Comparison of ENCODE assay signal across 27 mouse cellular contexts in the genomic region with DNA sequence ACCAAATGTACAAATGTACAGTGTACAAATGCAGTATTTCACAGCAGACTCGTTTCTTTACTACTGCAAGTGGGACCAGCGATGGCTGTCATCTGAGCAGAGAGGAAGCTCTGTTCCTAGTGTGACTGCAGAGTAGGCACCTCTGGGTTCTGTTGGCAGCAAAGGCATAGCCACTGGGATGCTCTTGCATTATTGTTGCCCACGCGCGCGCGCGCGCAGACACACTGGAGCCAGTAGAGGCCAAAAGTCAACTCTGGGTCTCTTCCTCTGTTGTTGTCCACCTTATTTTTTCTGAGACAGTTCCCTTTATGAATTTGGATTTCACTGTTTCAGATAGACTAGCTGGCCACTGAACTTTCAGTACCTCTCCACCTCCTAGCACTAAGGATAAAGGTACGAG.
DNase-seq lines count a peak whose midpoint lies in the region; ATAC-seq and TF ChIP-seq lines count a peak whose summit lies in the region.
"Had no signal": no experiment of that assay in that cellular context is flagged by ENCODE, and none has a peak within 500 bp of the region (broad histone marks: within the 10 kb centered on the region; RNA-seq: fewer than 3 reads in every experiment).

No protein-coding gene starts in this region.

- no peak for DNase-seq in liver, adult 2 months (ENCODE audit: extremely low read depth, low read depth, low spot score)
- DNase-seq in lung, adult 18-20 months: peak; percentile 42 to 47
- no peak for DNase-seq in lung, adult 2 months
- DNase-seq in hindbrain, embryonic 11.5 days (ENCODE audit: low spot score): no peak
- DNase-seq: adrenal gland, adult 2 months; adrenal gland, postnatal 14 days; cerebellum, adult 11-12 months; cerebellum, adult 8-10 months; cerebellum, postnatal 10 days; cerebellum, postnatal 36 days; gastrocnemius, postnatal 10 days; gastrocnemius, postnatal 36 days; heart, adult 18-20 months; heart, postnatal 14 days; heart, postnatal 4 days had no signal

- no peak overlapping the region for H3K4me2 ChIP-seq in liver, embryonic 12.5 days
- H3K4me2 ChIP-seq in hindbrain, embryonic 11.5 days (replicated peaks; ENCODE audit: low read depth, low read length): no peak overlapping the region
- H3K4me2 ChIP-seq: forebrain, embryonic 13.5 days; heart, embryonic 13.5 days; hindbrain, embryonic 12.5 days; hindbrain, embryonic 15.5 days had no signal

- peaks cover 3% of the 10 kb centered on the region; the same call in 1 of the 2 replicates for H3K79me2 ChIP-seq in liver, adult 2 months (ENCODE audit: control insufficient read depth, insufficient read depth, low read length)
- peaks cover 81% of the 10 kb centered on the region for H3K79me2 ChIP-seq in macrophage (ENCODE audit: inconsistent target)

- H3K9me3 ChIP-seq in liver, embryonic 12.5 days (replicated peaks): no peaks in the 10 kb centered on the region
- H3K9me3 ChIP-seq in megakaryocyte, embryonic 14.5 days: no peaks in the 10 kb centered on the region
- no peaks in the 10 kb centered on the region for H3K9me3 ChIP-seq in hindbrain, embryonic 11.5 days (ENCODE audit: control insufficient read depth, low read length)
- H3K9me3 ChIP-seq: forebrain, embryonic 10.5 days; forebrain, embryonic 13.5 days; heart, embryonic 10.5 days; heart, embryonic 13.5 days; hindbrain, embryonic 12.5 days; hindbrain, embryonic 15.5 days had no signal

- H3K4me1 ChIP-seq in liver, adult 2 months (ENCODE audit: control insufficient read depth, insufficient read depth, low read length): peaks cover 15% of the 10 kb centered on the region
- no peaks in the 10 kb centered on the region for H3K4me1 ChIP-seq in liver, embryonic 12.5 days
- H3K4me1 ChIP-seq in lung, adult 2 months (ENCODE audit: control insufficient read depth, insufficient read depth, low read length): peaks cover 30% of the 10 kb centered on the region
- peaks cover 19% of the 10 kb centered on the region for H3K4me1 ChIP-seq in megakaryocyte, embryonic 14.5 days
- no peaks in the 10 kb centered on the region for H3K4me1 ChIP-seq in hindbrain, embryonic 11.5 days (replicated peaks; ENCODE audit: control insufficient read depth, insufficient read depth, low read length)
- H3K4me1 ChIP-seq: forebrain, embryonic 10.5 days; forebrain, embryonic 13.5 days; hindbrain, embryonic 12.5 days; hindbrain, embryonic 15.5 days had no signal

- no peak overlapping the region for H3K4me3 ChIP-seq in liver, adult 2 months (ENCODE audit: insufficient read depth, low read depth, low read length)
- H3K4me3 ChIP-seq in liver, embryonic 12.5 days: no peak overlapping the region
- H3K4me3 ChIP-seq in lung, adult 2 months (replicated peaks; ENCODE audit: extremely low read depth, low read depth, low read length): no peak overlapping the region
- H3K4me3 ChIP-seq in megakaryocyte, embryonic 14.5 days (replicated peaks): peak overlapping the region; percentile 77
- H3K4me3 ChIP-seq in macrophage (ENCODE audit: inconsistent target): no peak overlapping the region; the same call in 1 of the 2 replicates
- no peak overlapping the region for H3K4me3 ChIP-seq in hindbrain, embryonic 11.5 days (ENCODE audit: low read depth, low read length)
- H3K4me3 ChIP-seq: forebrain, embryonic 10.5 days; forebrain, embryonic 13.5 days; heart, embryonic 10.5 days; heart, embryonic 13.5 days; hindbrain, embryonic 12.5 days; hindbrain, embryonic 15.5 days had no signal

- 87% methylated on average over 10 of the region's 10 CpGs for WGBS in liver, adult 2 months
- WGBS in liver, embryonic 12.5 days (ENCODE audit: insufficient replicate concordance): 86% methylated on average over 10 of the region's 10 CpGs
- WGBS in lung, adult 2 months: 90% methylated on average over 10 of the region's 10 CpGs
- WGBS in macrophage (ENCODE audit: missing documents): 92% methylated on average over 10 of the region's 10 CpGs
- WGBS in hindbrain, embryonic 11.5 days: 98% methylated on average over 10 of the region's 10 CpGs

- no peak for TF ChIP-seq CTCF in liver, adult 2 months (IDR thresholded peaks at IDR 0.05; ENCODE audit: low read depth, low read length)
- no peak for TF ChIP-seq CTCF in lung, adult 2 months (IDR thresholded peaks at IDR 0.05; ENCODE audit: insufficient read depth, low read length)

- no peaks in the 10 kb centered on the region for H3K27me3 ChIP-seq in liver, adult 2 months (ENCODE audit: control insufficient read depth, insufficient read depth, low read length)
- no peaks in the 10 kb centered on the region for H3K27me3 ChIP-seq in liver, embryonic 12.5 days (replicated peaks)
- H3K27me3 ChIP-seq in megakaryocyte, embryonic 14.5 days (replicated peaks): peaks cover 2% of the 10 kb centered on the region
- H3K27me3 ChIP-seq in hindbrain, embryonic 11.5 days (ENCODE audit: control insufficient read depth, insufficient read depth, low read length): no peaks in the 10 kb centered on the region
- H3K27me3 ChIP-seq: forebrain, embryonic 13.5 days; heart, embryonic 13.5 days; hindbrain, embryonic 12.5 days; hindbrain, embryonic 15.5 days had no signal

- no peak overlapping the region for H3K9ac ChIP-seq in liver, adult 2 months (ENCODE audit: low read depth, low read length)
- H3K9ac ChIP-seq in liver, embryonic 12.5 days: no peak overlapping the region
- H3K9ac ChIP-seq in hindbrain, embryonic 11.5 days (ENCODE audit: low read depth, low read length): no peak overlapping the region
- H3K9ac ChIP-seq: forebrain, embryonic 13.5 days; heart, embryonic 13.5 days; hindbrain, embryonic 12.5 days; hindbrain, embryonic 15.5 days had no signal

- peaks cover 9% of the 10 kb centered on the region for H3K36me3 ChIP-seq in liver, adult 2 months (ENCODE audit: control insufficient read depth, insufficient read depth, low read length)
- no peaks in the 10 kb centered on the region for H3K36me3 ChIP-seq in liver, embryonic 12.5 days
- no peaks in the 10 kb centered on the region for H3K36me3 ChIP-seq in megakaryocyte, embryonic 14.5 days (replicated peaks; ENCODE audit: low read length)
- no peaks in the 10 kb centered on the region; the same call in 1 of the 2 replicates for H3K36me3 ChIP-seq in macrophage (ENCODE audit: inconsistent target)
- H3K36me3 ChIP-seq in hindbrain, embryonic 11.5 days (ENCODE audit: control insufficient read depth, insufficient read depth, low read length): no peaks in the 10 kb centered on the region
- H3K36me3 ChIP-seq: forebrain, embryonic 10.5 days; hindbrain, embryonic 12.5 days; hindbrain, embryonic 15.5 days had no signal

- ATAC-seq in liver, embryonic 12.5 days: no peak
- no peak for ATAC-seq in megakaryocyte, adult 5-6 weeks (ENCODE audit: poor library complexity, severe bottlenecking)
- no peak for ATAC-seq in hindbrain, embryonic 11.5 days (ENCODE audit: low FRiP score)
- ATAC-seq: CD4-positive, CD25-positive, alpha-beta regulatory T cell, adult 4 months; forebrain, embryonic 13.5 days; forebrain, embryonic 16.5 days had no signal

- H3K27ac ChIP-seq in liver, adult 2 months (replicated peaks; ENCODE audit: insufficient read depth, low read depth, low read length): peak overlapping the region; percentile 31; the same call in 1 of the 2 replicates
- H3K27ac ChIP-seq in liver, embryonic 12.5 days: no peak overlapping the region
- H3K27ac ChIP-seq in macrophage: peak overlapping the region; percentile 84
- no peak overlapping the region for H3K27ac ChIP-seq in hindbrain, embryonic 11.5 days (ENCODE audit: low read depth, low read length)
- H3K27ac ChIP-seq: forebrain, embryonic 10.5 days; forebrain, embryonic 13.5 days; heart, embryonic 10.5 days; heart, embryonic 13.5 days; hindbrain, embryonic 12.5 days; hindbrain, embryonic 15.5 days had no signal

- no peak for TF ChIP-seq POLR2A in liver, adult 2 months (IDR thresholded peaks at IDR 0.05; ENCODE audit: extremely low read depth, insufficient read depth, low read length)
- TF ChIP-seq POLR2A in lung, adult 2 months (IDR thresholded peaks at IDR 0.05; ENCODE audit: borderline replicate concordance, extremely low read depth, low read depth, low read length): no peak

Comparison
In these comparisons a context has a peak if more than half of its experiments do, and no peak if none do; other contexts are left out.
1. DNase-seq: peak in lung, adult 18-20 months (2 of 2); none in liver, adult 2 months (single experiment), lung, adult 2 months (single experiment) and hindbrain, embryonic 11.5 days (single experiment).
2. H3K27ac ChIP-seq: peak in liver, adult 2 months (single experiment) and macrophage (single experiment); none in liver, embryonic 12.5 days (single experiment) and hindbrain, embryonic 11.5 days (single experiment).